In the genomic region with DNA sequence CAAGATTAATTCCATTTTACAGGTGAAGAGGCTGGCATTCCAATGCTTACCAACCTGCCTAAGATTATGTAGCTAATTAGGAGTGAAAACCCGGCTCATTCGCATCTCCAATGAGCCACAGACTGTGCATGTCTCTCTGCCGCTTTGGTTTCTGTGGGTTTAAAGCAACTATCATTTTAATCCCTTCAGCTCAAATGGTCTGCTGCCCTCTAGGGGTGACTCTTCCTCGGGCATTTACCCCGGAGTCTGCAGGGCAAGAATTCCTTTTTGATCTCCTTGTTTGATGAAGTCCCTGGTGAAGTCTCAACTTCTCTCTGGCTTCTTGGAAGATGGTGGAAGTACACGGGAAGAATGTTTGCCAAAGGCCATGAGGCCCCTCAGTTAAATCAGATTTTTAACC, we compare ENCODE assay signal across 9 mouse cellular contexts.
DNase-seq lines count a peak whose midpoint lies in the region; ATAC-seq and TF ChIP-seq lines count a peak whose summit lies in the region.
"Had no signal": no experiment of that assay in that cellular context is flagged by ENCODE, and none has a peak within 500 bp of the region (broad histone marks: within the 10 kb centered on the region; RNA-seq: fewer than 3 reads in every experiment).

No protein-coding gene starts in this region.

- peak; percentile 73 for TF ChIP-seq CTCF in kidney, adult 2 months (conservative IDR thresholded peaks at IDR 0.05; ENCODE audit: insufficient read depth, insufficient read length, low read depth, low read length)

- no peak overlapping the region for H3K9ac ChIP-seq in kidney, embryonic 16.5 days (replicated peaks; ENCODE audit: low read length)
- H3K9ac ChIP-seq in limb, embryonic 11.5 days (ENCODE audit: low read length), result no peak overlapping the region
- H3K9ac ChIP-seq: neural tube, embryonic 13.5 days had no signal

- ATAC-seq in kidney, embryonic 16.5 days (ENCODE audit: low FRiP score, low TSS enrichment), result no peak
- ATAC-seq in limb, embryonic 11.5 days (ENCODE audit: insufficient number of reproducible peaks, low FRiP score, low TSS enrichment, low read depth), result no peak

- H3K36me3 ChIP-seq in kidney, adult 2 months (ENCODE audit: control insufficient read depth, insufficient read depth, low read length), result no peaks in the 10 kb centered on the region
- no peaks in the 10 kb centered on the region for H3K36me3 ChIP-seq in kidney, embryonic 16.5 days (ENCODE audit: insufficient read depth, low read length)
- H3K36me3 ChIP-seq in embryonic facial prominence, embryonic 10.5 days (replicated peaks), result no peaks in the 10 kb centered on the region; the same call in 1 of the 2 replicates
- no peaks in the 10 kb centered on the region for H3K36me3 ChIP-seq in limb, embryonic 11.5 days (ENCODE audit: control insufficient read depth, insufficient read depth, low read length)
- H3K36me3 ChIP-seq: neural tube, embryonic 13.5 days had no signal

- H3K4me2 ChIP-seq in kidney, embryonic 16.5 days (replicated peaks; ENCODE audit: low read depth, low read length), result no peak overlapping the region
- no peak overlapping the region for H3K4me2 ChIP-seq in limb, embryonic 11.5 days (ENCODE audit: low read depth, severe bottlenecking)
- H3K4me2 ChIP-seq: neural tube, embryonic 13.5 days had no signal

- peak; percentile 73 for DNase-seq in kidney, adult 2 months
- DNase-seq in ZHBTc4 (ENCODE audit: low read depth, low spot score), result peak; percentile 65
- DNase-seq in embryonic facial prominence, embryonic 10.5 days (ENCODE audit: low spot score), result peak; percentile 64
- peak; percentile 76 for DNase-seq in kidney, adult 9 months
- peak; percentile 69 for DNase-seq in limb, embryonic 11.5 days (ENCODE audit: low spot score)
- DNase-seq in retina, postnatal 1 day, result peak; percentile 74
- peak; percentile 58 to 64 for DNase-seq in urinary bladder, postnatal 36 days (ENCODE audit: low spot score in 2 of 2)

- H3K27me3 ChIP-seq in kidney, adult 2 months (replicated peaks; ENCODE audit: control insufficient read depth, insufficient read depth, low read length), result no peaks in the 10 kb centered on the region
- no peaks in the 10 kb centered on the region for H3K27me3 ChIP-seq in kidney, embryonic 16.5 days (ENCODE audit: insufficient read depth, low read length)
- H3K27me3 ChIP-seq in embryonic facial prominence, embryonic 10.5 days (replicated peaks; ENCODE audit: low read depth, poor library complexity, severe bottlenecking), result no peaks in the 10 kb centered on the region
- H3K27me3 ChIP-seq in limb, embryonic 11.5 days (ENCODE audit: control insufficient read depth, insufficient read depth, low read length), result no peaks in the 10 kb centered on the region
- H3K27me3 ChIP-seq: neural tube, embryonic 13.5 days had no signal

- TF ChIP-seq POLR2A in kidney, adult 2 months (IDR thresholded peaks at IDR 0.05; ENCODE audit: low read depth, low read length), result no peak

- H3K4me1 ChIP-seq in kidney, adult 2 months (ENCODE audit: control insufficient read depth, insufficient read depth, low read length), result no peaks in the 10 kb centered on the region
- H3K4me1 ChIP-seq in kidney, embryonic 16.5 days (ENCODE audit: insufficient read depth, low read length), result no peaks in the 10 kb centered on the region
- H3K4me1 ChIP-seq in embryonic facial prominence, embryonic 10.5 days, result peaks cover 14% of the 10 kb centered on the region
- no peaks in the 10 kb centered on the region for H3K4me1 ChIP-seq in limb, embryonic 11.5 days (ENCODE audit: control insufficient read depth, insufficient read depth, low read length)
- H3K4me1 ChIP-seq: neural tube, embryonic 13.5 days had no signal

- no peak overlapping the region for H3K4me3 ChIP-seq in kidney, adult 2 months (ENCODE audit: insufficient read depth, low read depth, low read length)
- H3K4me3 ChIP-seq in kidney, embryonic 16.5 days (ENCODE audit: low read length), result no peak overlapping the region
- no peak overlapping the region for H3K4me3 ChIP-seq in embryonic facial prominence, embryonic 10.5 days
- no peak overlapping the region for H3K4me3 ChIP-seq in limb, embryonic 11.5 days (ENCODE audit: low read depth, low read length)
- H3K4me3 ChIP-seq: neural tube, embryonic 13.5 days had no signal

- WGBS in kidney, adult 2 months, result 22% methylated on average over 6 of the region's 6 CpGs
- WGBS in kidney, embryonic 16.5 days, result 27% methylated on average over 6 of the region's 6 CpGs
- 29% methylated on average over 6 of the region's 6 CpGs for WGBS in embryonic facial prominence, embryonic 10.5 days
- 32% methylated on average over 6 of the region's 6 CpGs for WGBS in limb, embryonic 11.5 days

- no peak overlapping the region for H3K27ac ChIP-seq in kidney, adult 2 months (ENCODE audit: insufficient read depth, low read depth, low read length)
- no peak overlapping the region for H3K27ac ChIP-seq in kidney, embryonic 16.5 days (ENCODE audit: low read length)
- H3K27ac ChIP-seq in embryonic facial prominence, embryonic 10.5 days (replicated peaks), result no peak overlapping the region
- H3K27ac ChIP-seq in limb, embryonic 11.5 days (replicated peaks; ENCODE audit: low read depth, low read length), result no peak overlapping the region
- H3K27ac ChIP-seq: neural tube, embryonic 13.5 days had no signal

- no peaks in the 10 kb centered on the region for H3K9me3 ChIP-seq in kidney, embryonic 16.5 days (ENCODE audit: low read length)
- no peaks in the 10 kb centered on the region; the same call in 1 of the 2 replicates for H3K9me3 ChIP-seq in embryonic facial prominence, embryonic 10.5 days
- H3K9me3 ChIP-seq in limb, embryonic 11.5 days (ENCODE audit: control insufficient read depth, low read length), result no peaks in the 10 kb centered on the region
- H3K9me3 ChIP-seq: neural tube, embryonic 13.5 days had no signal
